Mouse (Mus musculus): Measurements from ENCODE around the gene Olfr1349. TPM values are rescaled to one million over a fixed set of nuclear protein-coding genes. Genes with fewer than 3 reads are reported as not detected.
"Not testable (repeated sequence)": the region's sequence is repeated elsewhere in the genome, so short reads cannot be mapped to it uniquely, and the experiment has no call there.

Olfr1349 gene
- total RNA-seq, 1 experiment: not detected

DNA sequence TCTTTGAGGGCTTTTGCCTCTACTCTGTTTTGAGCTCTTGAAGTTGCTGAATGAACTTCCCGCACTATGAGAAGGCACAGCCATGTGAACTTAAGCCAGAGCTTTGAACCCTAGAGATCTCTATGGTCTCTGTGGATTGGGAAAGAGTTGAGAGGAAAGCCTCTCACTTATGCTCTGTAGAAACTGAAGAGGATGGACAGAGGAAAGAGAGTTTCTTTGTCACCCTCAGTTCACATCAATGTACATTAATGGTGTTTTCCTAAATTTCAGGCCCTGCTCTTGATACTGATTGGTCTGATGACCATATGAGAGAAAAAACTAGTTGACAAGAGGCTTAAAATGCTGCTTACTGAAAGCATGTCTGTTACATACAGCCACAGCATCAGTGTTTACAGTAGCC lies 14.1 kb downstream of the Olfr1349 start, which contains the start of gene Olfr1348:
TSS of gene Olfr1348 (minus strand) at position 101 of the 400 bp plus-strand sequence.
- Histone ChIP-seq H3K27ac (ENCODE audit: insufficient read depth, low read depth, low read length, poor library complexity, severe bottlenecking) (no peak within 1 kb of the TSS), H3K9ac (ENCODE audit: insufficient read depth, low read depth, low read length, poor library complexity, severe bottlenecking) (no peak within 1 kb of the TSS), H3K36me3 (ENCODE audit: control insufficient read depth, insufficient read depth, low read length, poor library complexity, severe bottlenecking) (no peaks in the 10 kb centered on the region), H3K4me1 (ENCODE audit: control insufficient read depth in 2 of 2, insufficient read depth in 2 of 2, low read length in 2 of 2, poor library complexity in 1 of 2) (no peaks in the 10 kb centered on the region), H3K9me3 (ENCODE audit: control insufficient read depth, insufficient read depth, low read depth, low read length) (no peaks in the 10 kb centered on the region), H3K4me3 (ENCODE audit: insufficient read depth in 1 of 2, low read depth in 1 of 2, low read length in 2 of 2, poor library complexity in 1 of 2, severe bottlenecking in 1 of 2) (no peak within 1 kb of the TSS)
- DNase-seq (ENCODE audit: low read depth, low spot score): no peak
- in situ Hi-C loops (cut with MboI; ENCODE audit: low sequenced_read_pairs in 2 of 2, unreplicated experiment in 2 of 2): loop anchor here in 1 of 2 experiments (10.0 kb wide), 1 partner anchor 56 kb away; the partner anchor contains the start of gene Olfr1350
- TF ChIP-seq HCFC1 (IDR thresholded peaks at IDR 0.05; ENCODE audit: borderline replicate concordance, insufficient read depth, low read length) (no peak), ZNF384 (IDR thresholded peaks at IDR 0.05; ENCODE audit: low read depth, low read length) (no peak), CHD2 (IDR thresholded peaks at IDR 0.05; ENCODE audit: low read depth, low read length) (no peak), ZC3H11A (IDR thresholded peaks at IDR 0.05; ENCODE audit: borderline replicate concordance, low read depth, low read length) (no peak), MAFK (IDR thresholded peaks at IDR 0.05; ENCODE audit: insufficient read depth, low read depth, low read length) (no peak)

DNA sequence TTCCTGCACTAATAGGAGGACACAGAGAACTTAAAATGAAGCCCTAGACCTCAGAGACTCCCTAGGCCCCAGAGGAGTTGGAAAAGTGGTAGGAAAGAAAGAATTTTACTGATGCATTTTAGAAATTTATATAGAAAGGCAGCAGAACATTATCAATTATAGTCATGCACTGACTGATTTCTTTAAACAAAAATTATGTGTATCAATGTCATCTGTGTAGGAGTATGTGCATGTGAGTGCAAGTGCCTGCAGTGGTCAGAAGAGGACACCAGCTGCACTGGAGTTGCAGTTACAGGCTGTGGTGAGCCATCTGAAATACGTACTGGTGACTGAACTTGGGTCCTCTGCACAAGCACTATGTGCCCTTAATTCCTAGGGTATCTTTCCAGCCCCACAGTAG lies 23.1 kb downstream of the Olfr1349 start, which contains the start of gene Olfr1347:
TSS of gene Olfr1347 (minus strand) at position 101 of the 400 bp plus-strand sequence.
- Histone ChIP-seq H3K4me1 (ENCODE audit: control insufficient read depth in 2 of 2, insufficient read depth in 2 of 2, low read length in 2 of 2, poor library complexity in 1 of 2) (no peaks in the 10 kb centered on the region), H3K27ac (ENCODE audit: insufficient read depth, low read depth, low read length, poor library complexity, severe bottlenecking) (no peak within 1 kb of the TSS), H3K9ac (ENCODE audit: insufficient read depth, low read depth, low read length, poor library complexity, severe bottlenecking) (no peak within 1 kb of the TSS), H3K36me3 (ENCODE audit: control insufficient read depth, insufficient read depth, low read length, poor library complexity, severe bottlenecking) (no peaks in the 10 kb centered on the region), H3K4me3 (ENCODE audit: insufficient read depth in 1 of 2, low read depth in 1 of 2, low read length in 2 of 2, poor library complexity in 1 of 2, severe bottlenecking in 1 of 2) (no peak within 1 kb of the TSS), H3K9me3 (ENCODE audit: control insufficient read depth, insufficient read depth, low read depth, low read length) (no peaks in the 10 kb centered on the region)
- TF ChIP-seq CHD2 (IDR thresholded peaks at IDR 0.05; ENCODE audit: low read depth, low read length): no peak
- TF ChIP-seq ZC3H11A (IDR thresholded peaks at IDR 0.05; ENCODE audit: borderline replicate concordance, low read depth, low read length): no peak
- TF ChIP-seq MAFK (IDR thresholded peaks at IDR 0.05; ENCODE audit: insufficient read depth, low read depth, low read length): no peak
- no peak for TF ChIP-seq HCFC1 (IDR thresholded peaks at IDR 0.05; ENCODE audit: borderline replicate concordance, insufficient read depth, low read length)
- TF ChIP-seq ZNF384 (IDR thresholded peaks at IDR 0.05; ENCODE audit: low read depth, low read length): no peak
- in situ Hi-C loops (cut with MboI; ENCODE audit: low sequenced_read_pairs in 2 of 2, unreplicated experiment in 2 of 2): loop anchor here in 1 of 2 experiments (10.0 kb wide), 1 partner anchor 65 kb away; the partner anchor contains the start of gene Olfr1350
- no peak for DNase-seq (ENCODE audit: low read depth, low spot score)

GRCm38 (mm10) chr7:6486841-6487240 lies 35.9 kb downstream of the Olfr1349 start, which contains the start of gene Olfr5:
Gene Olfr5 (minus strand): TSS chr7:6486941.
- in situ Hi-C loops (cut with MboI; ENCODE audit: low sequenced_read_pairs in 2 of 2, unreplicated experiment in 2 of 2): no loop called here
- no peak within 1 kb of the TSS for H3K9ac ChIP-seq (ENCODE audit: insufficient read depth, low read depth, low read length, poor library complexity, severe bottlenecking)
- no peak for TF ChIP-seq HCFC1 (IDR thresholded peaks at IDR 0.05; ENCODE audit: borderline replicate concordance, insufficient read depth, low read length)
- TF ChIP-seq ZNF384 (IDR thresholded peaks at IDR 0.05; ENCODE audit: low read depth, low read length): no peak
- no peak for TF ChIP-seq ZC3H11A (IDR thresholded peaks at IDR 0.05; ENCODE audit: borderline replicate concordance, low read depth, low read length)
- TF ChIP-seq CHD2 (IDR thresholded peaks at IDR 0.05; ENCODE audit: low read depth, low read length): no peak
- no peak for TF ChIP-seq MAFK (IDR thresholded peaks at IDR 0.05; ENCODE audit: insufficient read depth, low read depth, low read length)
- no peak within 1 kb of the TSS for H3K27ac ChIP-seq (ENCODE audit: insufficient read depth, low read depth, low read length, poor library complexity, severe bottlenecking)
- no peaks in the 10 kb centered on the region for H3K36me3 ChIP-seq (ENCODE audit: control insufficient read depth, insufficient read depth, low read length, poor library complexity, severe bottlenecking)
- DNase-seq (ENCODE audit: low read depth, low spot score): no peak
- no peaks in the 10 kb centered on the region for H3K9me3 ChIP-seq (ENCODE audit: control insufficient read depth, insufficient read depth, low read depth, low read length)
- H3K4me1 ChIP-seq (ENCODE audit: control insufficient read depth in 2 of 2, insufficient read depth in 2 of 2, low read length in 2 of 2, poor library complexity in 1 of 2): no peaks in the 10 kb centered on the region
- no peak within 1 kb of the TSS for H3K4me3 ChIP-seq (ENCODE audit: insufficient read depth in 1 of 2, low read depth in 1 of 2, low read length in 2 of 2, poor library complexity in 1 of 2, severe bottlenecking in 1 of 2)

- H3K9me3 ChIP-seq (ENCODE audit: control insufficient read depth, insufficient read depth, low read depth, low read length); H3K4me1 ChIP-seq (ENCODE audit: control insufficient read depth in 2 of 2, insufficient read depth in 2 of 2, low read length in 2 of 2, poor library complexity in 1 of 2); H3K27ac ChIP-seq (ENCODE audit: insufficient read depth, low read depth, low read length, poor library complexity, severe bottlenecking); in situ Hi-C loops (cut with MboI; ENCODE audit: low sequenced_read_pairs in 2 of 2, unreplicated experiment in 2 of 2); H3K9ac ChIP-seq (ENCODE audit: insufficient read depth, low read depth, low read length, poor library complexity, severe bottlenecking); DNase-seq (ENCODE audit: low read depth, low spot score); H3K36me3 ChIP-seq (ENCODE audit: control insufficient read depth, insufficient read depth, low read length, poor library complexity, severe bottlenecking); H3K4me3 ChIP-seq (ENCODE audit: insufficient read depth in 1 of 2, low read depth in 1 of 2, low read length in 2 of 2, poor library complexity in 1 of 2, severe bottlenecking in 1 of 2): not testable (repeated sequence)
Observed at GRCm38 (mm10) chr7:6477633-6478032, 45.1 kb downstream of the Olfr1349 start.

GRCm38 (mm10) chr7:6466951-6467350 lies 55.8 kb downstream of the Olfr1349 start, which contains the start of gene Olfr1346:
Gene Olfr1346 (plus strand): TSS chr7:6467101.
- no peak within 1 kb of the TSS for H3K27ac ChIP-seq (ENCODE audit: insufficient read depth, low read depth, low read length, poor library complexity, severe bottlenecking)
- H3K4me3 ChIP-seq (ENCODE audit: insufficient read depth in 1 of 2, low read depth in 1 of 2, low read length in 2 of 2, poor library complexity in 1 of 2, severe bottlenecking in 1 of 2): no peak within 1 kb of the TSS
- in situ Hi-C loops (cut with MboI; ENCODE audit: low sequenced_read_pairs in 2 of 2, unreplicated experiment in 2 of 2): loop anchor here in 1 of 2 experiments (25.0 kb wide), 1 partner anchor 170 kb away; no protein-coding TSS in a partner anchor
- no peaks in the 10 kb centered on the region for H3K36me3 ChIP-seq (ENCODE audit: control insufficient read depth, insufficient read depth, low read length, poor library complexity, severe bottlenecking)
- no peak within 1 kb of the TSS for H3K9ac ChIP-seq (ENCODE audit: insufficient read depth, low read depth, low read length, poor library complexity, severe bottlenecking)
- TF ChIP-seq CHD2 (IDR thresholded peaks at IDR 0.05; ENCODE audit: low read depth, low read length) (no peak), MAFK (IDR thresholded peaks at IDR 0.05; ENCODE audit: insufficient read depth, low read depth, low read length) (no peak), ZNF384 (IDR thresholded peaks at IDR 0.05; ENCODE audit: low read depth, low read length) (no peak), HCFC1 (IDR thresholded peaks at IDR 0.05; ENCODE audit: borderline replicate concordance, insufficient read depth, low read length) (no peak), ZC3H11A (IDR thresholded peaks at IDR 0.05; ENCODE audit: borderline replicate concordance, low read depth, low read length) (no peak)
- no peaks in the 10 kb centered on the region for H3K4me1 ChIP-seq (ENCODE audit: control insufficient read depth in 2 of 2, insufficient read depth in 2 of 2, low read length in 2 of 2, poor library complexity in 1 of 2)
- no peaks in the 10 kb centered on the region for H3K9me3 ChIP-seq (ENCODE audit: control insufficient read depth, insufficient read depth, low read depth, low read length)
- no peak for DNase-seq (ENCODE audit: low read depth, low spot score)

Measured in ES-E14 (cell line).